Mouse (Mus musculus) thymus, adult 2 months (tissue): ENCODE measurements around the gene Robo2.

ENCODE experiments used
- CTCF ChIP-seq: fragments of 200-500 bp; IDR thresholded peaks from 2 replicates; pipeline ENCODE4 v1.5.1; 2012; ENCODE audit warnings: mild to moderate bottlenecking, control low read depth, low read length, moderate library complexity, borderline replicate concordance; ENCODE audit not compliant: control insufficient read depth, poor library complexity, insufficient read depth; ENCODE audit errors: extremely low read depth
- POLR2A ChIP-seq: fragments of 200-500 bp; IDR thresholded peaks from 2 replicates; pipeline ENCODE4 v1.6.1; 2012; ENCODE audit warnings: mild to moderate bottlenecking, low read length, control low read depth, moderate library complexity; ENCODE audit not compliant: control insufficient read depth, poor library complexity, insufficient read depth; ENCODE audit errors: extremely low read depth

DNA sequence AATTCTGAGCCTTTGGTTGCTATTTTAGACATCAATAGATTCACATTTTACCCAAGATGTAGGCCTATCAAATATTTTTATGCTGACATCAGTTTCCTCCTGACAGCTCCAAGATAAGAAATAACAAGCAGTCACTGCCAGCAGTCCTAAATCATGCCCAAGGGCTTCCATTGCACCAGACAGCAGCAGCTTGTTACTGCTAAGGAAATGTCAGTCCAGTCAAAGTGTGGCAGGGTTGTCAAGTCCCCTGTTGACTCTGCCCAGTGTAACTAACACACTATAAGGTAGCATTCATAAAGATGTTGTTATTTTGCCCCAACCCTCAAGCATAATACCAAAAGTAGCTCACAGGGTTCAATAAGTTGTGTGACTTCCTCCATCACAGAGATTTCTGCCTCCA is 243.8 kb downstream of the Robo2 start:
- TF ChIP-seq CTCF (no peak), POLR2A (no peak)
